Mouse (Mus musculus) neural tube, embryonic 14.5 days (tissue): ENCODE data around the gene Dab2ip. TPM values are rescaled to one million over a fixed set of nuclear protein-coding genes. Genes with fewer than 3 reads are reported as not detected.

Source experiments
- ATAC-seq: fragments of 200-750 bp; cut with Nextera tagmentation; 2 replicates; pipeline ENCODE4 v1.8.0; 2017; ENCODE audit warnings: low read depth, mild to moderate bottlenecking, moderate TSS enrichment, moderate library complexity
- H3K27ac ChIP-seq: fragments of 300-500 bp; sonication (generic); 2 replicates; pipeline ENCODE4 v1.5.1; 2014; ENCODE audit warnings: low read depth, mild to moderate bottlenecking, control low read depth, low read length, moderate library complexity, mixed read lengths
- H3K27me3 ChIP-seq: fragments of 300-500 bp; sonication (generic); 2 replicates; pipeline ENCODE4 v1.6.1; 2014; ENCODE audit warnings: low read length; ENCODE audit not compliant: control insufficient read depth, insufficient read depth
- H3K36me3 ChIP-seq: fragments of 300-500 bp; sonication (generic); 2 replicates; pipeline ENCODE4 v1.6.1; 2014; ENCODE audit warnings: low read length, mixed read lengths; ENCODE audit not compliant: control insufficient read depth, insufficient read depth
- H3K4me1 ChIP-seq: fragments of 300-500 bp; sonication (generic); 2 replicates; pipeline ENCODE4 v1.6.1; 2014; ENCODE audit warnings: low read length; ENCODE audit not compliant: control insufficient read depth, insufficient read depth
- H3K4me2 ChIP-seq: fragments of 300-500 bp; sonication (generic); 2 replicates; pipeline ENCODE4 v1.6.1; 2014; ENCODE audit warnings: mild to moderate bottlenecking, low read depth, low read length, control low read depth
- H3K4me3 ChIP-seq: fragments of 300-500 bp; sonication (generic); 2 replicates; pipeline ENCODE4 v1.5.1; 2014; ENCODE audit warnings: low read depth, low read length, control low read depth, mixed read lengths
- H3K9ac ChIP-seq: fragments of 300-500 bp; sonication (generic); replicated peaks from 2 replicates; pipeline ENCODE4 v1.6.1; 2014; ENCODE audit warnings: low read depth, mild to moderate bottlenecking, control low read depth, low read length, mixed read lengths
- H3K9me3 ChIP-seq: fragments of 300-500 bp; sonication (generic); 2 replicates; pipeline ENCODE4 v1.6.1; 2016; ENCODE audit warnings: low read length; ENCODE audit not compliant: control insufficient read depth
- WGBS: fragments of 180-500 bp; shearing (Covaris S2); extraction: QIAGEN DNeasy Blood & Tissue Kit; methylation state at CpG from one replicate; pipeline ENCODE4 v1.1.7; 2014; 5-methylcytosine and 5-hydroxymethylcytosine counted together
- polyA plus RNA-seq: library from polyadenylated mRNA; unstranded; fragments of >200 nt; fragmentation: Nextera tagmentation; extraction: Ambion mirVana; gene quantifications from 2 replicates; pipeline ENCODE4 v1.2.1, GENCODE M21; 2014

The Dab2ip gene
- polyA plus RNA-seq, 1 experiment from 2014 or later, result 48.5 TPM

DNA sequence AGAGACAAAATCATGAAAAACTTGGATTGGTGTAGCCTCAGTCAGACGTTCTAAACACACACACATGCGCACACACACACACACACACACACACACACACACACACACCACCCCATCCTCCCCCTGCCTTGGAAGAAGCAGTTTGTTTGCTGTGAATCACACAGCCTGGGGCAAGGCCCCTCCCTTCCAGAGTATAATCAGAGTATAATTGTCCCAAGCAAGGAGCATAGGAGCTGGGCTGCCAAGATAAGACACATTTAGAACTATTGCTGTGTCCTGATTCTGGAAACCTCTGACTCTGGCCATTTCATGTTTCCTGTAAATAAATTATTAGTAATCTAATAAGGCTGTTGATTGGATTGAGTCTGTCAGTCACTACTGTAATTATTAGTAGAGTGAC lies 29.0 kb upstream of the Dab2ip start:
- whole genome bisulfite sequencing, result 85% methylated on average over 2 of the region's 2 CpGs
- H3K36me3 ChIP-seq, result no peaks in the 10 kb centered on the region
- no peaks in the 10 kb centered on the region for H3K9me3 ChIP-seq
- H3K4me2 ChIP-seq, result no peak overlapping the region
- no peaks in the 10 kb centered on the region for H3K27me3 ChIP-seq
- H3K4me3 ChIP-seq, result no peak overlapping the region
- H3K9ac ChIP-seq, result no peak overlapping the region
- no peaks in the 10 kb centered on the region for H3K4me1 ChIP-seq
- no peak for ATAC-seq
- no peak overlapping the region for H3K27ac ChIP-seq

DNA sequence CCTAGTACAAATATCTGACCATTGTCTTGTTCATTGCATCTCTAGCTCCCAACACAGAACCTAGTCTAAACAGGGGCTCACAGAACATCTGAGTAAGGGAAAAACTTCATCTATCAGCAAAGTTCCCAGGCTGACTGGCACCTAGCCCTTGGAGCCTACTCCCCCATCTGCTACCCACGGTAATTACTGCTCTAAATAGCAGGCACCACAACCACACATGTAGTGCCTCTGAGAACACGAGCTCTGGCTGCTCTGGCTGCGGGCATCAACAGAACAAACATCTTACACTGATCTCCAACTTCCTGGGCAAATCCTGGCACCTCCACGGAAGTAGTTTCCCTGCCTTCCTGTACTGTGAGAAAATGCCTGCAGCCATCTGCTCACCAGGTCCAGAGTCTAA lies 28.2 kb upstream of the Dab2ip start:
- H3K27me3 ChIP-seq, result no peaks in the 10 kb centered on the region
- no peak overlapping the region for H3K4me2 ChIP-seq
- no peak for ATAC-seq
- H3K9ac ChIP-seq, result no peak overlapping the region
- H3K36me3 ChIP-seq, result no peaks in the 10 kb centered on the region
- no peaks in the 10 kb centered on the region for H3K4me1 ChIP-seq
- H3K4me3 ChIP-seq, result no peak overlapping the region
- no peaks in the 10 kb centered on the region for H3K9me3 ChIP-seq
- 61% methylated on average over 4 of the region's 4 CpGs for WGBS
- no peak overlapping the region for H3K27ac ChIP-seq

DNA sequence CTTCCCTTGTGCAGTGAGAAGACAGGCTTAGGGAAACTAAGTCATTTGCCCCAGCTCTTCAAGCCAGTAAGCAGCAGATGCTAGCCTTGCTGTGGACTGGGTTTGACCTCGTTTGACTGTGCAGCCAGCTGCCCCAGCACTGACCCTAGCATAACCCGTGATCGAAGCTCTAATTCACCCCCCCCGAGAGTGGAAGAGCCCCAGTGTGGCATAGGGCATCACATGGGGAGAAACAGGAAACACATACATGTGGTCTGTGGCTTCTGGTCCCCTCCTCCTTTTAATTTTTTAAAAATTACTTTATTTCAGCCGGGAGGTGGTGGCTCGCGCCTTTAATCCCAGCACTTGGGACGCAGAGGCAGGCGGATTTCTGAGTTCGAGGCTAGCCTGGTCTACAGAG lies 27.3 kb upstream of the Dab2ip start:
- H3K36me3 ChIP-seq, result no peaks in the 10 kb centered on the region
- 92% methylated on average over 10 of the region's 10 CpGs for WGBS
- no peaks in the 10 kb centered on the region for H3K4me1 ChIP-seq
- no peak for ATAC-seq
- H3K9ac ChIP-seq, result no peak overlapping the region
- no peaks in the 10 kb centered on the region for H3K9me3 ChIP-seq
- no peak overlapping the region for H3K4me3 ChIP-seq
- no peak overlapping the region for H3K4me2 ChIP-seq
- no peak overlapping the region for H3K27ac ChIP-seq
- no peaks in the 10 kb centered on the region for H3K27me3 ChIP-seq

DNA sequence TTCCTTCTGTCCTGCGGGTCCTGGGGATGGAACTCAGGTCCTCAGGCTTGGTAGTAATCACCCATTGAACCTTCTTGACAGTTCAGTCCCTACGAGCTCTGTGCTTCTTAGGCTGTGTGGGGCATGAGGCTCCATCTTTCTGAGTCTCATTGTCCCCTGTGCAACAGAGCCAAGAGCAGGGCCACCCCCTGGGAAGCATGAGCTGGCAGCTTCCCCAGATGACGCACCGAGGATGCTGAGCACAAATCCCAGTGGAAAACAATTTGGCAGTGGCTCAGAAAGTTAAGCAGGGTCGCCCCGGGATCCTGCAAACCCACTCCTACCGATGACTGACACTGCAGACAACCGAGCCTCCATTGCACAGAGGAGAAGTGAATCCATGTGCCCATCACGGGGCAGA lies 24.4 kb upstream of the Dab2ip start:
- Histone ChIP-seq H3K27me3 (no peaks in the 10 kb centered on the region), H3K36me3 (no peaks in the 10 kb centered on the region), H3K27ac (no peak overlapping the region), H3K9me3 (no peaks in the 10 kb centered on the region), H3K9ac (no peak overlapping the region), H3K4me1 (no peaks in the 10 kb centered on the region), H3K4me2 (no peak overlapping the region), H3K4me3 (no peak overlapping the region)
- 56% methylated on average over 9 of the region's 9 CpGs for WGBS
- no peak for ATAC-seq

DNA sequence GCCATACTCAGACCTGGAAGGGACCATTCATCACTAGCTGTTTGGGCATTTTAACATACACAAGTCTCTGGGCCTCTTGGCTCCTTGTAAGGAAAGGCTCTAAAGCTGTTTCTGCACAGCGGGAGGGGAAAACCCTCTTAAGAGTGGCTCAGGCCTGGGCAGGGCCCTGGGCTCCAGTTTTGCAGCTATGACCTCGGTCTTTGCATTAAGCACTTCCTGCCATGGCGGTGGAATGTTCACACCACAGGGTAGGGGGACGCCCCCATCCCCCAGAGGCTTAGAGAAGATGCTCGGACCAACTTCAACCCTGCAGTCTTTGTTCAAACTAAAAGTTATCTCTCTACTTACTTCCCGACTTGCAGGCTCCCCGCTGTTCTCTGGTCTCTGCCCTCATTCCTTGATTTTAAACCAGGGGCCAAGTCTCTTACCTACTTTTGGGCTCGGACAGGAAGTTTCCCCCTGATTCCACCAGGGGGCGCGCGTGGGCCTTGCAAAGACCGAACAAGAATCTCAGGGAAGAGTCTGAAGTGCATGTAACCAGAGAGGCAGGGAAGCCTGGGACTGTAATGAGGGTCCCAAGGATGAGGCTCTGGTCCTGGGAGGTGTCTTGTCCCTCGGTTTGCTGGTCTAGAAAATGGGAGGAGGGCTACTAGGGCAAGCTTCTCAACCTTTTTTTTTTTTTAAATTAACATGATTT lies 18.6 kb upstream of the Dab2ip start:
- ATAC-seq, result peak; percentile 60
- H3K4me1 ChIP-seq, result no peaks in the 10 kb centered on the region
- no peak overlapping the region for H3K4me2 ChIP-seq

DNA sequence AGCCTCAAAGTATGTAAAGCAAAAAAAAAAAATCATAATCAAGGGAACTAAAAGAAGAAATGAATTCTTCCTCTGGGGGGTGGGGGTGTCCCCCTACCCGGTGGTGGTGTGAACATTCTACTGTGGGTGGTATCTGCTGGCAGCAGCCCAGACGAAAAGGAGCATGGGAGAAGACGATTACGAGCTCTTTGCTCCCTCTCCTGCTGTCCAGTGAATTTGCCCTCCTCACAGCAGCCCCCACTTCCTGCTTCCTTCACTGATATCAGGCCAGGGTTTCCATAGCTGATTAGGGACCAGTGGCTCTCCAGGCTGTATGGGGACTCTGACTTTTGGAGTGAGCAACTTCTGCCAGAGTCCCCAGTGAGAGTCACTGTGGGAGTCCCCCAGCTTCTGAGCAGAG lies 17.3 kb upstream of the Dab2ip start:
- Histone ChIP-seq H3K9me3 (no peaks in the 10 kb centered on the region), H3K27ac (no peak overlapping the region), H3K36me3 (no peaks in the 10 kb centered on the region), H3K9ac (no peak overlapping the region), H3K4me2 (no peak overlapping the region), H3K4me3 (no peak overlapping the region), H3K4me1 (peaks cover 6% of the 10 kb centered on the region), H3K27me3 (no peaks in the 10 kb centered on the region)
- 42% methylated on average over 4 of the region's 4 CpGs for WGBS
- no peak for ATAC-seq

More for the DNA sequence above, 18.6 kb upstream of the Dab2ip start:
- no peaks in the 10 kb centered on the region for H3K9me3 ChIP-seq
- no peak overlapping the region for H3K4me3 ChIP-seq
- WGBS, result 11% methylated on average over 13 of the region's 13 CpGs
- H3K9ac ChIP-seq, result no peak overlapping the region
- no peaks in the 10 kb centered on the region for H3K36me3 ChIP-seq
- H3K27ac ChIP-seq, result no peak overlapping the region
- no peaks in the 10 kb centered on the region for H3K27me3 ChIP-seq

DNA sequence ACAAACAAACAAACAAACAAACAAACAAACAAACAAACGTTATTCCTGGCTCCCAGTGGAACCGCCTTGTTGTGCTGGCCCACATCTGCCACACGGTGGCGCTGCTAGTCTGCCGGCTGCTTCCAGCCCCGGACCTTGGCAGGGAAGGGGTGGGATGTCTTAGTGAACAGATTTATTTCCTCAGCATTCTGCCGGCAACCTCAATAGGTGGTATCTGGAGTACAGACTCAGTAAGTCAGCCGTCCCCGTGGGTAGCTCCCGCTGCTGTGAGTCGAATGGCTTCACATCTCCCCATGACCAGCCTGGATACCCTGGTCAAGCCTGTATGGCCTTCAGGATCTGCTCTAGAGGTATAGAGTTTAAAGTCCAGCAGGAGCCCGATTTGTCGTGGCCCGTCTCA lies 13.3 kb upstream of the Dab2ip start:
- Histone ChIP-seq H3K4me1 (peaks cover 6% of the 10 kb centered on the region), H3K27me3 (no peaks in the 10 kb centered on the region), H3K9ac (no peak overlapping the region), H3K36me3 (no peaks in the 10 kb centered on the region), H3K4me3 (0 out of 2 replicates have a peak overlapping the region, but pooled peaks have one; percentile 6), H3K27ac (no peak overlapping the region), H3K4me2 (peak overlapping the region; percentile 46), H3K9me3 (no peaks in the 10 kb centered on the region)
- ATAC-seq, result peak; percentile 83
- WGBS, result 12% methylated on average over 14 of the region's 14 CpGs

DNA sequence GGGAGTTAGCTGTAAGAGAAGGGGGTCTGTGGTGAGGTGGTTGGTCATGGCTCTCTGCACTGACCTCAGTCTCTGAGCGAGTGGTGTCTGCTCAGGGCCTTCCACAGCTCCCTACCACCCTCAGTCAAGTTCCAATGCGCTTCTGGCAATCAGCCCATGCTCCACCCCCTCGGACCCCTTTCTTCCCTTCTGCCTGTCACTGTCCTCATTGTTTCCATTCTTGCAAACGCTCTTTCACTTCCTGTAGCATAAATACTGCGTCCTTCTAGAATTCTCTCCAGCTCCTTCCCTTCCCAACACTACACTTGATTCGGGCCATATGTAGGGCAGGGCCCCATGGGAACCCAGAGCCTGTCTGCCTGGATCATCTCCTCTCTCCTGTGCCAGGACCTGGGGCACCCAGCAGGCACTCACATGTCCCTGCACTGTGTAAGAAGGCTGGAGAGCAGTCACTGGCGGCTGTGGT lies 12.9 kb upstream of the Dab2ip start:
- Histone ChIP-seq H3K36me3 (no peaks in the 10 kb centered on the region), H3K4me2 (peak overlapping the region; percentile 46), H3K4me1 (peaks cover 6% of the 10 kb centered on the region), H3K9ac (no peak overlapping the region), H3K4me3 (0 out of 2 replicates have a peak overlapping the region, but pooled peaks have one; percentile 6), H3K27ac (no peak overlapping the region), H3K27me3 (no peaks in the 10 kb centered on the region), H3K9me3 (no peaks in the 10 kb centered on the region)
- ATAC-seq, result peak; percentile 76
- WGBS, result 20% methylated on average over 7 of the region's 7 CpGs

DNA sequence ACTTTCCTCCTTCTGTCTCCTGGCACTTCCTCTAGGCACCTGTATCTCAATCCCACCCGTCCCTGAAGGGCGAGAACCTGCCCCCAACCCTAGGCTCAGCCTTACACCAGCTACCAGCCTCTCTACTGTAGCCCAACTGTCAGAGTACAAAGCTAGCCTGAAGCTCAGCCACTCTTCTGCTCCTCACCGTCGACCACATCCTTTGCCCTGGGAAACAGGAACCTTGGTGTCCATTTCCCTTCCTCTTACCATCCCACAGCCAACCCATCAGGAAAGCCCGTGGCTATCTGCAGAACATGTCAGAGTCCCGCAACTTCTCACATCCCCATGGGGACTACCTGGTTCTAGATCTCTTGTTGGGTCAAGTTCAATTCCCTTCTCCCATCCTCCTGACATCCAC lies 11.6 kb upstream of the Dab2ip start:
- no peak overlapping the region for H3K9ac ChIP-seq
- no peaks in the 10 kb centered on the region for H3K27me3 ChIP-seq
- no peak overlapping the region for H3K4me2 ChIP-seq
- H3K9me3 ChIP-seq, result no peaks in the 10 kb centered on the region
- H3K36me3 ChIP-seq, result no peaks in the 10 kb centered on the region
- 91% methylated on average over 6 of the region's 6 CpGs for WGBS
- H3K4me3 ChIP-seq, result no peak overlapping the region
- no peak overlapping the region for H3K27ac ChIP-seq
- H3K4me1 ChIP-seq, result peaks cover 6% of the 10 kb centered on the region
- ATAC-seq, result no peak
